Mouse (Mus musculus) testis, adult 2 months (tissue): ENCODE measurements around the gene Zfp804b. TPM values are rescaled to one million over a fixed set of nuclear protein-coding genes. Genes with fewer than 3 reads are reported as not detected.
A peak's percentile ranks its signal among the peaks of the same experiment; 100 is the strongest.
"Not testable (repeated sequence)": the region's sequence is repeated elsewhere in the genome, so short reads cannot be mapped to it uniquely, and the experiment has no call there.

Source experiments
- H3K27ac ChIP-seq: fragments of 200-500 bp; 2 replicates; pipeline ENCODE4 v1.5.1; 2012; ENCODE audit warnings: low read depth, low read length; ENCODE audit not compliant: control insufficient read depth, insufficient read depth
- H3K27me3 ChIP-seq: fragments of 200-500 bp; 2 replicates; pipeline ENCODE4 v1.6.1; 2012; ENCODE audit warnings: mild to moderate bottlenecking, low read length, moderate library complexity; ENCODE audit not compliant: control insufficient read depth, insufficient read depth
- H3K36me3 ChIP-seq: fragments of 200-500 bp; 2 replicates; pipeline ENCODE4 v1.6.1; 2012; ENCODE audit warnings: mild to moderate bottlenecking, low read length; ENCODE audit not compliant: control insufficient read depth, insufficient read depth
- H3K4me1 ChIP-seq: fragments of 200-500 bp; 2 replicates; pipeline ENCODE4 v1.6.1; 2012; ENCODE audit warnings: low read length; ENCODE audit not compliant: control insufficient read depth, insufficient read depth
- H3K4me3 ChIP-seq: fragments of 200-500 bp; 2 replicates; pipeline ENCODE4 v1.5.1; 2012; ENCODE audit warnings: low read depth, mild to moderate bottlenecking, low read length, moderate library complexity, mixed read lengths; ENCODE audit not compliant: control insufficient read depth
- CTCF ChIP-seq: fragments of 200-500 bp; IDR thresholded peaks from 2 replicates; pipeline ENCODE4 v1.5.1; 2012; ENCODE audit warnings: low read depth, mild to moderate bottlenecking, inconsistent platforms, low read length, moderate library complexity; ENCODE audit not compliant: control insufficient read depth, insufficient read depth, insufficient replicate concordance
- POLR2A ChIP-seq: fragments of 200-500 bp; IDR thresholded peaks from 2 replicates; pipeline ENCODE4 v1.6.1; 2012; ENCODE audit warnings: low read depth, mild to moderate bottlenecking, inconsistent platforms, low read length, moderate library complexity; ENCODE audit not compliant: control insufficient read depth
- polyA plus RNA-seq: library from polyadenylated mRNA; depleted of rRNA; stranded (reverse); fragments of >200 nt; gene quantifications from 2 replicates; pipeline ENCODE4 v1.2.3, GENCODE M21; 2012; rRNA removed

Zfp804b gene
- 0.05 TPM in 1 of 2 replicates, not detected in the other for polyA plus RNA-seq

DNA sequence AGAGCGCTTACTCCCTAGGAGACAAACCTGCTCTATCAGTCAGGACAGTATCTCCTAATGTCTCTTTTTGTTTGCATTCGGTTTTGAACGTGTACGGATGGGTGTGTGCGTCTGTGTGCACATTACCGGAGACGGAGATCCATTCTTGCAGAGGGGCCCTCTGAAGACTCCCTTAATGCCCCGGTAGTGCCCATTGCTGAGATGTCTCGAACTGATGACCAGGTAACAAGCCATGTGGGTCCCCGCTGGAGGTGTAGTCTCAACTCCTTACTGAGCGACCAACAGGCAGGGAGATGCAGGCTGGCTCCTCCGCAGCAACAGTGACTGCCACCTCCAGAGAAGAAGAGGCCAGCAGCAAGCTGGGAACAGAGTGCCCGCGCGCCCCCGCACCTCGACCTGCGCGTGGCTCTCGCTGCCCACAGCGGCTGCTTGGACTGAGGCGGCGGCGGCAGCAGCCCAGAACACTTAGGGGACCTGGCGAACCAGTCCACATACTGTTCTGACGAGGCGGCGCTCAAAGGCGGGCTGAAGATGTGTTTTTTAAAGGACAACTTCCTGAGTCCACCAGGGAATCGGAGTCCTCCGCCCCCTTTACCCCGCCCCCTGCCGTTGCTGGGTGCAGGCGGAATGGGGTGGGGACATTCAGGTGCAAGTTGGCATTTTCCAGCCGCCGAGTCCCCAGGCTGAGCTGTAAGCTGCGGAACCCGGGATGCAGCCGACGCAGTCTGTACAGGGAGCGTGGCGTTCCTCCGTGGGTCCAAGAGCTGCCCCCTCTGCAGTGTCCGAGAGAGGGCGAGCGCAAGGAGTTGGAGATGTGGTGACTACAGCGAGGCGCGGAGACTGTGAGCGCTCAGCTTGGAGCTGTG is at the start of gene Zfp804b:
Gene Zfp804b (minus strand): TSS at position 612 of the 866 bp plus-strand sequence.
- Histone ChIP-seq H3K27me3 (no peaks in the 10 kb centered on the region), H3K4me1 (peaks cover 3% of the 10 kb centered on the region; the same call in 1 of the 2 replicates), H3K36me3 (no peaks in the 10 kb centered on the region), H3K4me3 (peak within 1 kb of the TSS; percentile 20), H3K27ac (no peak within 1 kb of the TSS)
- TF ChIP-seq CTCF, result no peak
- TF ChIP-seq POLR2A, result no peak

DNA sequence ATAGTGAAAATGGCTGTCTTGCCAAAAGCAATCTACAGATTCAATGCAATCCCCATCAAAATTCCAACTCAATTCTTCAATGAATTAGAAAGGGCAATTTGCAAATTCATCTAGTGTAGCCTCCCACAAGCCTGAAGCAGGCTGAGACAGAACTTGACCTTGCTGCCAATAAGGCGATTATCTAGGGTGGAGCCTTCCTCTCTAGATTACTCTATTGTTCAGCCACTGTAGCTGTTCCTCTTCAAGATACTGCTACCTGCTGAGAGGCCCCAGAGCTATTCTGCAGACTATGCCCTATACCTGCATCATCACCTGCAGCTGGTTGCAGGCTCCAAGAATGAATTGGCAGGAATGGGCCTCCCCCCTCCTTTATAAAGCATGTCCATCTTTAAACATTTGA is 20.1 kb upstream of the Zfp804b start:
- not testable (repeated sequence) for H3K27ac ChIP-seq, H3K4me1 ChIP-seq, H3K27me3 ChIP-seq, H3K36me3 ChIP-seq, H3K4me3 ChIP-seq

DNA sequence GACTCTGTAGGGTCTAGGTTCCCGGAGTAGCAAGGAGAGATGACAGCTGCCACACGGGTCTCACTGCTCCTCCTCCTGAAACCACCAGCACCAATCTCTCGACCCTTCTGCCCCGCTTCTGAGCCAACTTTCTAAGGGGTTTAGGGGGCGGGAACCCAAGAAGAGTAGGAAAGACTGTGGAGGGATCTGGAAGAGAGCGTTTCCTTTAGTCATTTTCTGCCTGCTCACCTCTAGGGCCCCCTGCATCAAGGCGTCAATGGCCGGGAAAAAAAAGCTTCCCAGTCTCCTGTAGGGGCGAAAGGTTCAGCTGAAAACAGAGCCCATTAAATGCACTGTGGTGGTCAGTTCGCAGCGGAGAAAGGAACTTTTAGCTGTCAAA is 444 bp upstream of the Zfp804b start:
- H3K4me1 ChIP-seq, result peaks cover 3% of the 10 kb centered on the region; the same call in 1 of the 2 replicates
- H3K27ac ChIP-seq, result no peak overlapping the region
- no peaks in the 10 kb centered on the region for H3K36me3 ChIP-seq
- H3K27me3 ChIP-seq, result no peaks in the 10 kb centered on the region
- TF ChIP-seq CTCF (no peak), POLR2A (no peak)
- H3K4me3 ChIP-seq, result peak overlapping the region; percentile 19

DNA sequence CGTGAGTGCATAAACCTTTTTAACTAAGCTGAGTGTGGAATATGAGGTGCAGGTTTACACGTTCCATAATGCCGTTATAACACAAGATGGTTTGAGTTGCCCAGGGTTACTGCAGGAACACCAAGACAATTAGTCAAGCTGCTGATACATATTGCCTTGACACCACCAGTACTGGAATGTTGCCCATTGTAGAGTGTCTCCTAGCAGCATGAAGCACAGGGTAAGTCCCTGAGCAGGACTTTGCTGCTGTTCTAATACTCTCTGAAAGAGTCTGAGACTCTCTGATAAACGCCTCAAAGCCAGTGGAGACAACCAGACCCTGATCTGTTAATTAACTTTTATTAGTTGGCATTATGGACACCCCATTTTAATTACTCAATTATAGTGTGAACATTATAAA is 19.0 kb downstream of the Zfp804b start:
- Histone ChIP-seq H3K27me3 (no peaks in the 10 kb centered on the region), H3K4me1 (no peaks in the 10 kb centered on the region), H3K36me3 (no peaks in the 10 kb centered on the region), H3K4me3 (no peak overlapping the region), H3K27ac (no peak overlapping the region)
- TF ChIP-seq CTCF (no peak), POLR2A (no peak)

DNA sequence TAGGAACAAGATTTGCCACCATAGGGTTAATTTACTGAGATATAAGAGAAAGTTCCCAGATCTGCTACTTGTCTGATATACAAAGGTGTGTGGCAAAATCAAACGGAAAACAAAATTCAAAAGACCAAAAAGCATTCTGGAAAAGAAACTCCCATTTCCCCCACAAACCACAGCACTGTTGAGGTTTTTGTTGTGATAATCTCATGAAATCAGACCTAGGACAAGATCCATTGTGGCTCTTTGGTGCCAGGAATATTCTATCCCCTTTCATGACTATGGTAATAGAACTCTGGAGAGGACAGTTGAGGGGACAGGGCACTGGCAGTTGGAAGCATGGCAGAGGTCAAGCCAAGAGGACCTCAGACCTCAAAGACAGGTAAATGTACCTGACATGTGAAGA is 40.7 kb downstream of the Zfp804b start, which contains the start of gene Tex47:
Gene Tex47 (plus strand): TSS at position 301 of the 400 bp plus-strand sequence.
- Histone ChIP-seq H3K27me3 (no peaks in the 10 kb centered on the region), H3K36me3 (no peaks in the 10 kb centered on the region), H3K27ac (peak within 1 kb of the TSS; percentile 83), H3K4me1 (peaks cover 4% of the 10 kb centered on the region; the same call in 1 of the 2 replicates), H3K4me3 (peak within 1 kb of the TSS; percentile 78)
- peak; percentile 35; the same call in 1 of the 2 replicates for TF ChIP-seq POLR2A
- no peak for TF ChIP-seq CTCF

DNA sequence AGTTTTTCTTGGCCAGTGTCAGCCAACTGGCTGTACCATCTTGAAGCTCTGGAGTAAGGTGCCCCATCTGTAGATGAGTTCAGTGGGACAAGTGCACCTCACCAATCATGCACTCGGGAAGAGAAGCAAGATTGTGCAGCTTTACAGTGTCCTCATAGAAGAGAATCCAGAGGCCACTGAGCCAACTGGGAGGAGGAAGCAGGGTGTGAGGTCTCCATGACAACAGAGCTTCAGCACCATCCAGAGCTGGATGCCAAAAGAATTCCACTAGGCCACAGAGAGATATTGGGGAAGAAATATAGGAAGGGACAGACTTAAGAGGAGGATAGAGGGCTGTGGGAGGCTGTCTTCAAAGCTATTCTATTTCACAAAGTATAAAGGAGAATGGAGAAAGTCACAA is 41.6 kb downstream of the Zfp804b start:
- H3K36me3 ChIP-seq, result no peaks in the 10 kb centered on the region
- peak overlapping the region; percentile 7; the same call in 1 of the 2 replicates for H3K4me3 ChIP-seq
- no peak; the same call in 1 of the 2 replicates for TF ChIP-seq POLR2A
- TF ChIP-seq CTCF, result no peak
- H3K27ac ChIP-seq, result no peak overlapping the region
- no peaks in the 10 kb centered on the region for H3K27me3 ChIP-seq
- peaks cover 4% of the 10 kb centered on the region; the same call in 1 of the 2 replicates for H3K4me1 ChIP-seq

DNA sequence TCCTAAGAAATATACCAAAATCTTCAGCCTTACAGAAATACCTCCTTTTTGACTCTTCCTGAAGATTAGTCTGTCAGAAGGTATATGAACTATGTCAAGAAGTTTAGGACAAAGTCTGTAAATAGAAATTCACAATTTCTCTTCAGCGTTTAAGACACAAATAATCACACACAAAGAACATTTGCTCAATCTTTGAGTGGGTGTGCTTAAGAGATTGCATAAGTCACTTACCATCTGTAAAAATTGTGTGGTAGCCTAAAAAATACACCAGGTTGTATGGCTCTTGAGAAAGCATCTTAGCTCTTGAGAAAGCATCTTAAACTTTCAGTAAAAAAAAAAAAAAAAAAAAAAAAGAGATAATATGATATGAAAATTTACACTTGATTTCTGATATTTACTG is 60.2 kb downstream of the Zfp804b start:
- TF ChIP-seq POLR2A, result no peak
- TF ChIP-seq CTCF, result no peak
- H3K36me3 ChIP-seq, result no peaks in the 10 kb centered on the region
- H3K27me3 ChIP-seq, result no peaks in the 10 kb centered on the region
- H3K27ac ChIP-seq, result no peak overlapping the region
- no peaks in the 10 kb centered on the region for H3K4me1 ChIP-seq
- no peak overlapping the region for H3K4me3 ChIP-seq
